Mouse (Mus musculus): ENCODE measurements around the gene Pik3ca.

Pik3ca gene

GRCm38 (mm10) chr3:32441710-32442109 lies 44.2 kb downstream of the Pik3ca start:
- no peak for DNase-seq (ENCODE audit: low spot score)

- no peak for DNase-seq (ENCODE audit: low spot score)
These were observed 57.0 kb downstream of the Pik3ca start for GRCm38 (mm10) chr3:32454329-32455021.

GRCm38 (mm10) chr3:32459777-32460176 lies 62.3 kb downstream of the Pik3ca start:
- no peak for DNase-seq (ENCODE audit: low spot score)

GRCm38 (mm10) chr3:32467321-32467720 lies 69.8 kb downstream of the Pik3ca start:
- DNase-seq (ENCODE audit: low spot score) = no peak

GRCm38 (mm10) chr3:32468411-32468810 lies 70.9 kb downstream of the Pik3ca start:
- DNase-seq (ENCODE audit: low spot score) = no peak

- no peak for DNase-seq (ENCODE audit: low spot score)
These were observed 73.0 kb downstream of the Pik3ca start for GRCm38 (mm10) chr3:32470449-32470848.

GRCm38 (mm10) chr3:32471098-32471497 lies 73.6 kb downstream of the Pik3ca start:
- no peak for DNase-seq (ENCODE audit: low spot score)

GRCm38 (mm10) chr3:32472191-32472900 lies 74.9 kb downstream of the Pik3ca start:
- DNase-seq (ENCODE audit: low spot score) = no peak

- DNase-seq (ENCODE audit: low spot score) = no peak
These were observed 75.7 kb downstream of the Pik3ca start for GRCm38 (mm10) chr3:32473184-32473583.

GRCm38 (mm10) chr3:32479961-32480360 lies 82.5 kb downstream of the Pik3ca start:
- DNase-seq (ENCODE audit: low spot score) = no peak

- DNase-seq (ENCODE audit: low spot score) = no peak
These were observed 85.6 kb downstream of the Pik3ca start for GRCm38 (mm10) chr3:32483035-32483434.

- no peak for DNase-seq (ENCODE audit: low spot score)
These were observed 89.1 kb downstream of the Pik3ca start for GRCm38 (mm10) chr3:32486543-32486942.

- DNase-seq (ENCODE audit: low spot score) = no peak
These were observed 90.7 kb downstream of the Pik3ca start for GRCm38 (mm10) chr3:32488172-32488571.

GRCm38 (mm10) chr3:32490076-32490927 lies 92.8 kb downstream of the Pik3ca start:
- DNase-seq (ENCODE audit: low spot score) = no peak

- DNase-seq (ENCODE audit: low spot score) = no peak
These were observed 93.5 kb downstream of the Pik3ca start for GRCm38 (mm10) chr3:32490928-32491315.

GRCm38 (mm10) chr3:32492097-32493090 lies 94.9 kb downstream of the Pik3ca start, which contains the start of gene Kcnmb3:
TSS of gene Kcnmb3 (minus strand) at chr3:32492231.
- no peak for DNase-seq (ENCODE audit: low spot score)

- DNase-seq (ENCODE audit: low spot score) = no peak
These were observed 97.1 kb downstream of the Pik3ca start for GRCm38 (mm10) chr3:32494387-32495087.

GRCm38 (mm10) chr3:32495088-32495770 lies 97.8 kb downstream of the Pik3ca start:
- DNase-seq (ENCODE audit: low spot score) = no peak

GRCm38 (mm10) chr3:32495856-32496710 lies 98.6 kb downstream of the Pik3ca start:
- DNase-seq (ENCODE audit: low spot score) = no peak

Measured in testis, postnatal 14 days (tissue).